Mouse (Mus musculus) telencephalon, adult 2 months (tissue): ENCODE results near the gene Umad1.

Experiments used
- DNase-seq: peaks from one replicate; pipeline ENCODE4 v3.0.0-alpha.2; 2011; ENCODE audit warnings: low read depth, low spot score

Umad1 gene

GRCm38 (mm10) chr6:8368198-8368864 lies 109.2 kb downstream of the Umad1 start:
- DNase-seq = no peak

DNA sequence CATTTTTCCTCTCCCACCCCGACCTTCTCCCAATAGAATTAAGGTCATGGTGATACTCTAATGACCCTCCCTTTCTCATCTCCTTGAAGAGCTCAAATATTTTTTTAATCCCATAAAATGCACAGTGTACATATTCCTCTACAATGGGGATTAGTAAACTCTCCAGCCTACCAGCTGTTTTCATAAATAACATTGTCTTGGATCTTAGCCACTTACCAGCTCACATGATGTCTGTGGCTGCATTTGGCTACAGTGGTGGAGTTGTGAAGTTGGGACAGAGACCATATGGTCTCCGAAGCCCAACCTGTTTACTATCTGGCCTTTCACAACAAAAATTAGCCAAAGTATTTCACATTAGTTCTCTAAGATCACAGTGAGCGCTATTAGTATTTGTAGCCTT lies 111.5 kb downstream of the Umad1 start:
- no peak for DNase-seq

DNA sequence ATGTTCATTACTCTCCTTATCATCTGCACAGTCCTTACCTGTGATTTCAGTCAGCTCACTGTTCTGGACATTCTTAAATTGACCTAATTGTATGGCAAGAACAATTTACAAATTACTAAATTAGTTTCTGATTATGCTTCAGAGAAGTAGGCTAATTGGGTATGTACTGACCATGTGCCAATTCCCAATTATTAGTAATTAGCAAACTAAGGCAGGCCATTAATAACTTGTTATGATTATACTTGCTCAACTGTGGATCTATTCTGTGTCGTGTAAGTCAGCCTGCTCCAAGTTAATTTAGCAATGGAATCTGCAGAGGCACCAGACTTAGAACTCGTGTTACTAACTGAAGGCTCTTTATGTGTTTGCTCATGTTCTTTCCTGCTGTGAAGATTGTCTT lies 114.0 kb downstream of the Umad1 start:
- DNase-seq = no peak

GRCm38 (mm10) chr6:8373851-8374250 lies 114.8 kb downstream of the Umad1 start:
- DNase-seq = no peak

GRCm38 (mm10) chr6:8374290-8374689 lies 115.2 kb downstream of the Umad1 start:
- no peak for DNase-seq

DNA sequence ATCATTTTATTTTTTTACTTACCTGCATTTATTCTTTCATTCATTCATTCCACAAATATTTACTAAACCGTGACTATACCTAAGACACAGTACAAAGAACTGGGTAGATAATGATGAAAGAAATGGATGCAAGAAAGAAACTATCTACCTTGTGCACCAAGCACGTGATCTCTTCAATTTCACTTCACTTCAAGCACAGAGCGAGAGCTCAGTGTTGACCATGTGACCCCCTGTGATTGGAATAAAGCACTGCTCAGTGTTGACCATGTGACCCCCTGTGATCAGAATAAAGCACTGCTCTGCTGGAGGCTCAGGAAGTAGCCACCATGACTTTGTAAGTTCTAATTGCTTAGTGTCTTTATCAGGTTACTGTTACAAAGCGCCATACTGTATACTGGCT lies 115.6 kb downstream of the Umad1 start:
- DNase-seq = no peak

DNA sequence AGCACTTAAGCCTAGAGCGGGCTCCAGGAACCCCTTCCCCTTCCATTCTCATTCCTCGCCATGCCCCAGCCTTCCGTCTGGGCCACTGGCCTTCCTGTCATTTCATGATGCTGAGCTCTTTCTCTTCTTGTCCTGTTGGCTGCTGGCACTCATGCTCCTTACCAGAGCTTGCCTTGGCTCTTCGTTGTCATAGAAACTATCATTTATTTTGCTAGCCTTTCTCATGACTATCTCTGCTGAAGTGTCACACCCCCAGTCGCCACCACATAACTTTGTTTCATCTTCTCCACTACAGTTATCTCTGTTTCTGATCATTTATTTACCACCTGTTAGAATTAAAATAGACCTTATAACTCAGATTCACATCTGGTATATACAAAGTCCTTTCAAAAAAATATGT lies 117.3 kb downstream of the Umad1 start:
- DNase-seq = no peak

DNA sequence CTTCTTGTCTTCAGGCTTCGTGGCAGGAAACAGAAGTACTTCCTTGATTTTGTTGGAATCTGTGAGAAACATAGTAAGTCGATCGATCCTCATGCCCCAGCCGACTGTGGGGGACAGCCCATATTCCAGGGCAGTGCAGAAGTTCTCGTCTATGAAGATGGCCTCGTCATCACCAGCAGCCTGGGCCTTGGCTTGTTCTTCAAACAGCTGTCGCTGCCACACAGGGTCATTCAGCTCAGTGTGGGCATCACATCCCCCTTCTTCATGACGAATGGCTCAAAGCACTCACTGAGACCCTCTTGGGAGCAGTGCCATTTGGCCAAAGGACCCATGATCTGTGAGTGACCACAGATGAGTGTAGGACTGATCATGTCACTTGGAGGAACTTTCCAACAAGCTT lies 118.6 kb downstream of the Umad1 start:
- no peak for DNase-seq

DNA sequence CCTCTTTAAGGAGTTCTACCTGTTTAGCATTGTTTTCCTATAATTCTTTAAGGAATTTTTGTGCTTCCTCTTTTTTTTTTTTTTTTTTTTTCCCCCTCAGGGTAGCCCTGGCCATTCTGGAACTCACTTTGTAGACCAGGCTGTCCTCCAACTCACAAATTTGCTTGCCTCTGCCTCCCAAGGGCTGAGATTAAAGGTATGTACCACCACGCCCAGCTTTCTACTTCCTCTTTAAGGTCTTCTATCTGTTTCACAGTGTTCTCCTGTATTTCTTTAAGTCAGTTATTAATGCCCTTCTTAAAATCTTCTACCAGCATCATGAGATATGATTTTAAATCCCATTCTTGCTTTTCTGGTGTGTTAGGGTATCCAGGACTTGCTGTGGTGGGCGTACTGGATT lies 130.2 kb downstream of the Umad1 start:
- no peak for DNase-seq

GRCm38 (mm10) chr6:8390296-8390695 lies 131.2 kb downstream of the Umad1 start:
- DNase-seq = no peak

GRCm38 (mm10) chr6:8390935-8391334 lies 131.8 kb downstream of the Umad1 start:
- DNase-seq = no peak

DNA sequence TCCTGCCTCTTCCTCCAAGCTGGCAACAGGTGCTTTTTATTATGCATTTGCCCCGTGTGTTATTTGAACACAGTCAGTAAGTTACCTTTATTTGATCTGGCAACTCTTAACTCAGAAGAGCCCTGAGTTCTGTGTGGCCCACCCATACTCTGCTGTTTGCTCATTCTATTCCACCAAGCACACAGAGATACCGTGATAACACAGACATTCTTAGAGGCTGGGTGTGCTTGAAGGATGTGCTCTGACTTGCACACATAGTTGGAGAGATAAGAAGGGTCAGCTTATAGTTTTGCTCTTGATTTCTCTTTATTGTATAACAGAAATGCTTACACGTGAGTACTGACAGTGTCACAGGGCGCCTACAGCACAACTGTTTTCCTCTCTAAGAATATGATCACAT lies 133.9 kb downstream of the Umad1 start:
- DNase-seq = no peak

DNA sequence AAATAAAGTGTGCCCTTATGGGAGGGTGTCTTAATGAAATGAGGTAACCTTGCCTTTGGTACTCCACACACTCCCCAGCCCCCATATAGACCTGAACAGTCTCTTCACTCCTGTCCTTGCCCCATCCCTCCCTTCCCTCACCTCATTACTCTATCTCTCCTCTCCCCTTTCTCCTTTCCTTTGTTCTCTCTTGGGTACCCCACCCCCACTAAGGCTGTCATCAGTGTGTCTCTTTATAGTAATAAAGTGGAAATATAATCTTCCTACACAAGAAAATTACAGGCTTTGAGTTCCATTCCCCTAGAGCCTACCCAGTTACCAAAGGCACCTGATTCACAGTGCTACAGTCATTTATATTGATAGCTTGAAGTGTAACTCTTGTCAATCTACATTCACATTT lies 135.0 kb downstream of the Umad1 start:
- DNase-seq = no peak

DNA sequence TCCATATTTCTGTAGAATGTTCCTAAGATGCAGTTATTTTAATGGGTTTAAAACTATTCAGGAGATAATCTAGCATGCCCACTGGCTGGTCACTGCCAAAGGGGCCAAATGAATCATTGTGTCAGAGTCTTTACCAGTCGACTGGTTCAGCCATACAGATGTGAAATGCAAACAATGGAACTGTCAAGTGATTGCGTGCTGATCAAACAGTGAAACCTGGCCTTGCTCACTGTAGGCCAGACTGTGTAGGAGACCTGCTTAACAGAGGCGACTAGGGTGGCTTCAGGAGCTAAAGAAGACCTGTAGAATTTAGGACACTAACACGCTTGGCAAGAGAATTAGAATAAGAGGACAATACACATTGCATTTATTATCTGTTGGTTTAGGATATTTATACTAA lies 136.0 kb downstream of the Umad1 start:
- DNase-seq = no peak

GRCm38 (mm10) chr6:8397252-8397651 lies 138.2 kb downstream of the Umad1 start:
- no peak for DNase-seq

DNA sequence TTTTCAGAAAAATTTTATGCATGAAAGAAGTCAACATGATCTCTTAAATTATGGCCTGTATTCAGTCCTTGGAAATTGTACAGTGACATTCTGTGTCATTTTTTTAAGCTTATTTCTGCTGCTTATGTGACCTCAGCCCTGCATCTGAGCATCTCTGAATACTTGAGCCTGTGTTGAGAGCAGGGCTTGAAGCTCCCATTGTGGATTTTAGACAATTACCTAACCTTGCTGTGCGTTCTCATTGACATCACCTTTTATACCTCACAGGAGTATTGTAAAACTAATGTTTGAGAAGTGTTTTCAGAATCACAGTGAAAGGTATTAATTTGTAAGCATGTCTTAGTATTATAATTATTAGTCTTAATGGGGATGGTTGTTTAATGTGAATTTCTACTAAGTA lies 140.6 kb downstream of the Umad1 start:
- DNase-seq = no peak

- peak; percentile 71 for DNase-seq
Observed at GRCm38 (mm10) chr6:8403127-8403526, 144.0 kb downstream of the Umad1 start.

DNA sequence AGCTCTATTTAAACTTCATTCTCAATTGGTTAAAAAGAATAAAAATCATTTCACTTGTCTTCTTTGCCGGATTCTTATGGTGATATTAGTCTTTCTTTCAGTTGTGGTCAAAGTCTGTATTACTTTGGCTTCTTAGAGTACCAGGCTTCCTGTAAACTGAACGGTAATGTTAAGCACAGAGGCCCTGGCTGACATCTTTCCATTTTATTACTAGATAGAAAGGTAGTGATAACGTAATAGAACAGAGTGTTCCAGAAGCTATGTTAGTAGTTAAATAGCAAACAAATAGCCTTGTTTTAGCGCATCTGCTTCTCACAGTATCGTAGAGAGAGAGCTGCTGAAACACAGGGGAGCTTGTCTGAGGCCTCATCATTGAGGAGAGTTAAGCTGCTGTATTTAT lies 146.8 kb downstream of the Umad1 start:
- DNase-seq = no peak

DNA sequence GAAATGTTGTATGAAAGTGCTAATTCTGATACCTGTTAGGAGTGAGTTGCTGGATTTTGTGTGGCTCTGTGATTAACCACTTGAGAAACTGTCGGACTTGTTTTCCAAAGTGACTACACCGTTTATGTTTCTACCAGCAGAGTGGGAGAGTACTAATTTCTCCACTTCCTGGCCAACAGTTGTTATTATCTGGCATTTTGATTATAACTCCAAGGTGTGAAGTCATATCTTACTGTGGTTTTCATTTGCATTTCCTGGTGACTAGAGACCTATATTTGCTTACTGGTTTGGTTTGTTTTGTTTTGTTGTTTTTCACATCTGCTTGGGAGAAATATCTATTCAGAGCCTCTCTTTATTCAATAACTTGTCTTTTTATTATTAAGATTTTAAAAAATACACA lies 149.2 kb downstream of the Umad1 start:
- DNase-seq = no peak

GRCm38 (mm10) chr6:8409865-8410264 lies 150.8 kb downstream of the Umad1 start:
- DNase-seq = no peak

- DNase-seq = no peak
Observed at GRCm38 (mm10) chr6:8412845-8413598, 153.9 kb downstream of the Umad1 start.

DNA sequence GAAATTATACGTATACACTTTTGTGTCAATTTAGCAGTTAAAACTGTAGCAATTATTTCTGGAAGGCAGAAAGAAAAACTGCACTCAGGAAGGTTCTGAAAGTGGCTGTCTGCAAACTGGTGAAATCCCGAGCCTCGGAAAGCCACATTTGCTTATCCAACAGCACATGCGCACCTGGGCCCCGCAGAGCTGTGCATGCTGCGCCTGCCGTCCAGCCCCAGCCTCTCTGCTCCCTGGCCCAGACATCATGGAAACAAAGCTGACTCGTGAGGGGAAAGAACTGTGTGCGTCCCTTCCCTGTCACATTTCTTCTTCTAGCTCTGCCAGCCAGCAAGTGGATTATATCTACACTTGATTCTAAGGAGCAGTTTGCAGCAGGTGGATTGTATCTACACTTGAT lies 154.9 kb downstream of the Umad1 start:
- DNase-seq = no peak

- no peak for DNase-seq
Observed at GRCm38 (mm10) chr6:8415823-8416222, 156.7 kb downstream of the Umad1 start.
